Mouse (Mus musculus): Measurements from ENCODE around the gene Mmp8. TPM values are rescaled to one million over a fixed set of nuclear protein-coding genes. Genes with fewer than 3 reads are reported as not detected.

Gene Mmp8
- polyA plus RNA-seq (2016; fragmentation: Nextera tagmentation; extraction: Ambion mirVana) = 0.24 and 0.55 TPM in 2 replicates

GRCm38 (mm10) chr9:7558221-7559017 is at the start of gene Mmp8:
Gene Mmp8, plus strand, starts transcription at chr9:7558456.
- Histone ChIP-seq H3K4me3 (no peak within 1 kb of the TSS), H3K27ac (no peak within 1 kb of the TSS), H3K36me3 (no peaks in the 10 kb centered on the region), H3K9ac (no peak within 1 kb of the TSS), H3K4me2 (replicated peaks) (no peak within 1 kb of the TSS), H3K27me3 (no peaks in the 10 kb centered on the region), H3K4me1 (no peaks in the 10 kb centered on the region), H3K9me3 (no peaks in the 10 kb centered on the region)
- 83% methylated on average over 8 of the region's 8 CpGs for WGBS
- ATAC-seq (ENCODE audit: insufficient number of reproducible peaks, insufficient read depth, low FRiP score, low TSS enrichment) = no peak

GRCm38 (mm10) chr9:7509619-7510233 is 48.5 kb upstream of the Mmp8 start:
- 89% methylated on average over 10 of the region's 10 CpGs for WGBS
- Histone ChIP-seq H3K4me1 (no peaks in the 10 kb centered on the region), H3K9me3 (no peaks in the 10 kb centered on the region), H3K4me2 (replicated peaks) (no peak overlapping the region), H3K36me3 (no peaks in the 10 kb centered on the region), H3K27me3 (no peaks in the 10 kb centered on the region), H3K9ac (no peak overlapping the region), H3K27ac (no peak overlapping the region), H3K4me3 (no peak overlapping the region)
- no peak for ATAC-seq (ENCODE audit: insufficient number of reproducible peaks, insufficient read depth, low FRiP score, low TSS enrichment)

- no peak overlapping the region for H3K27ac ChIP-seq
- ATAC-seq (ENCODE audit: insufficient number of reproducible peaks, insufficient read depth, low FRiP score, low TSS enrichment) = no peak
- no peak overlapping the region for H3K4me2 ChIP-seq (replicated peaks)
- H3K36me3 ChIP-seq = no peaks in the 10 kb centered on the region
- H3K27me3 ChIP-seq = no peaks in the 10 kb centered on the region
- WGBS = 74% methylated on average over 4 of the region's 4 CpGs
- no peaks in the 10 kb centered on the region for H3K9me3 ChIP-seq
- H3K4me1 ChIP-seq = no peaks in the 10 kb centered on the region
- no peak overlapping the region for H3K4me3 ChIP-seq
- no peak overlapping the region for H3K9ac ChIP-seq
Measured at GRCm38 (mm10) chr9:7517944-7518571, 40.2 kb upstream of the Mmp8 start.

- Histone ChIP-seq H3K9ac (no peak overlapping the region), H3K4me1 (no peaks in the 10 kb centered on the region), H3K27me3 (no peaks in the 10 kb centered on the region), H3K4me2 (replicated peaks) (no peak overlapping the region), H3K36me3 (no peaks in the 10 kb centered on the region), H3K4me3 (no peak overlapping the region), H3K9me3 (no peaks in the 10 kb centered on the region), H3K27ac (no peak overlapping the region)
- WGBS = 71% methylated on average over 4 of the region's 4 CpGs
- no peak for ATAC-seq (ENCODE audit: insufficient number of reproducible peaks, insufficient read depth, low FRiP score, low TSS enrichment)
Measured at GRCm38 (mm10) chr9:7526255-7526940, 31.9 kb upstream of the Mmp8 start.

- Histone ChIP-seq H3K4me1 (no peaks in the 10 kb centered on the region), H3K9me3 (no peaks in the 10 kb centered on the region), H3K27me3 (no peaks in the 10 kb centered on the region), H3K4me3 (no peak overlapping the region), H3K9ac (no peak overlapping the region), H3K27ac (no peak overlapping the region), H3K4me2 (replicated peaks) (no peak overlapping the region), H3K36me3 (no peaks in the 10 kb centered on the region)
- no peak for ATAC-seq (ENCODE audit: insufficient number of reproducible peaks, insufficient read depth, low FRiP score, low TSS enrichment)
Measured at GRCm38 (mm10) chr9:7542763-7543162, 15.5 kb upstream of the Mmp8 start.

- WGBS = 60% methylated on average over 1 of the region's 1 CpGs
- no peaks in the 10 kb centered on the region for H3K36me3 ChIP-seq
- no peaks in the 10 kb centered on the region for H3K27me3 ChIP-seq
- no peak overlapping the region for H3K27ac ChIP-seq
- no peaks in the 10 kb centered on the region for H3K4me1 ChIP-seq
- H3K9ac ChIP-seq = no peak overlapping the region
- no peak overlapping the region for H3K4me3 ChIP-seq
- H3K9me3 ChIP-seq = no peaks in the 10 kb centered on the region
- no peak for ATAC-seq (ENCODE audit: insufficient number of reproducible peaks, insufficient read depth, low FRiP score, low TSS enrichment)
- H3K4me2 ChIP-seq (replicated peaks) = no peak overlapping the region
Measured at GRCm38 (mm10) chr9:7544923-7545457, 13.3 kb upstream of the Mmp8 start.

- ATAC-seq (ENCODE audit: insufficient number of reproducible peaks, insufficient read depth, low FRiP score, low TSS enrichment) = no peak
- Histone ChIP-seq H3K4me1 (no peaks in the 10 kb centered on the region), H3K4me3 (no peak overlapping the region), H3K27ac (no peak overlapping the region), H3K27me3 (no peaks in the 10 kb centered on the region), H3K36me3 (no peaks in the 10 kb centered on the region), H3K4me2 (replicated peaks) (no peak overlapping the region), H3K9ac (no peak overlapping the region), H3K9me3 (no peaks in the 10 kb centered on the region)
- WGBS = 31% methylated on average over 1 of the region's 1 CpGs
Measured at GRCm38 (mm10) chr9:7545471-7545870, 12.8 kb upstream of the Mmp8 start.

- Histone ChIP-seq H3K27me3 (no peaks in the 10 kb centered on the region), H3K4me1 (no peaks in the 10 kb centered on the region), H3K36me3 (no peaks in the 10 kb centered on the region), H3K27ac (no peak overlapping the region), H3K4me2 (replicated peaks) (no peak overlapping the region), H3K9ac (no peak overlapping the region), H3K4me3 (no peak overlapping the region), H3K9me3 (no peaks in the 10 kb centered on the region)
- WGBS = 88% methylated on average over 7 of the region's 7 CpGs
- no peak for ATAC-seq (ENCODE audit: insufficient number of reproducible peaks, insufficient read depth, low FRiP score, low TSS enrichment)
Measured at GRCm38 (mm10) chr9:7545920-7546319, 12.3 kb upstream of the Mmp8 start.

GRCm38 (mm10) chr9:7551943-7552342 is 6.3 kb upstream of the Mmp8 start:
- H3K9ac ChIP-seq = no peak overlapping the region
- no peak overlapping the region for H3K4me2 ChIP-seq (replicated peaks)
- no peak for ATAC-seq (ENCODE audit: insufficient number of reproducible peaks, insufficient read depth, low FRiP score, low TSS enrichment)
- H3K36me3 ChIP-seq = no peaks in the 10 kb centered on the region
- no peaks in the 10 kb centered on the region for H3K4me1 ChIP-seq
- H3K27ac ChIP-seq = no peak overlapping the region
- H3K9me3 ChIP-seq = no peaks in the 10 kb centered on the region
- H3K4me3 ChIP-seq = no peak overlapping the region
- no peaks in the 10 kb centered on the region for H3K27me3 ChIP-seq

GRCm38 (mm10) chr9:7553536-7553935 is 4.7 kb upstream of the Mmp8 start:
- Histone ChIP-seq H3K4me1 (no peaks in the 10 kb centered on the region), H3K9me3 (no peaks in the 10 kb centered on the region), H3K27me3 (no peaks in the 10 kb centered on the region), H3K4me2 (replicated peaks) (no peak overlapping the region), H3K36me3 (no peaks in the 10 kb centered on the region), H3K9ac (no peak overlapping the region), H3K27ac (no peak overlapping the region), H3K4me3 (no peak overlapping the region)
- no peak for ATAC-seq (ENCODE audit: insufficient number of reproducible peaks, insufficient read depth, low FRiP score, low TSS enrichment)
- 79% methylated on average over 3 of the region's 3 CpGs for WGBS

- H3K9me3 ChIP-seq = no peaks in the 10 kb centered on the region
- H3K4me2 ChIP-seq (replicated peaks) = no peak overlapping the region
- no peaks in the 10 kb centered on the region for H3K4me1 ChIP-seq
- no peaks in the 10 kb centered on the region for H3K27me3 ChIP-seq
- no peak overlapping the region for H3K27ac ChIP-seq
- no peaks in the 10 kb centered on the region for H3K36me3 ChIP-seq
- 41% methylated on average over 3 of the region's 3 CpGs for WGBS
- no peak overlapping the region for H3K9ac ChIP-seq
- no peak for ATAC-seq (ENCODE audit: insufficient number of reproducible peaks, insufficient read depth, low FRiP score, low TSS enrichment)
- H3K4me3 ChIP-seq = no peak overlapping the region
Measured at GRCm38 (mm10) chr9:7554382-7554781, 3.9 kb upstream of the Mmp8 start.

Measured in embryonic facial prominence, embryonic 12.5 days (tissue).